Mouse (Mus musculus) ES-E14 (cell line): Measurements from ENCODE around the gene Unc45b.

Experiments
- HCFC1 ChIP-seq: IDR thresholded peaks from 2 replicates; pipeline ENCODE4 v1.6.1; 2012; ENCODE audit warnings: low read length, inconsistent platforms, borderline replicate concordance; ENCODE audit not compliant: insufficient read depth
- MAFK ChIP-seq: IDR thresholded peaks from 2 replicates; pipeline ENCODE4 v1.6.1; 2014; ENCODE audit warnings: mild to moderate bottlenecking, low read depth, low read length, inconsistent platforms; ENCODE audit not compliant: insufficient read depth
- ZC3H11A ChIP-seq: IDR thresholded peaks from 2 replicates; pipeline ENCODE4 v1.6.1; 2012; ENCODE audit warnings: low read depth, mild to moderate bottlenecking, inconsistent platforms, low read length, borderline replicate concordance
- ZNF384 ChIP-seq: IDR thresholded peaks from 2 replicates; pipeline ENCODE4 v1.6.1; 2012; ENCODE audit warnings: low read depth, low read length, inconsistent platforms

DNA sequence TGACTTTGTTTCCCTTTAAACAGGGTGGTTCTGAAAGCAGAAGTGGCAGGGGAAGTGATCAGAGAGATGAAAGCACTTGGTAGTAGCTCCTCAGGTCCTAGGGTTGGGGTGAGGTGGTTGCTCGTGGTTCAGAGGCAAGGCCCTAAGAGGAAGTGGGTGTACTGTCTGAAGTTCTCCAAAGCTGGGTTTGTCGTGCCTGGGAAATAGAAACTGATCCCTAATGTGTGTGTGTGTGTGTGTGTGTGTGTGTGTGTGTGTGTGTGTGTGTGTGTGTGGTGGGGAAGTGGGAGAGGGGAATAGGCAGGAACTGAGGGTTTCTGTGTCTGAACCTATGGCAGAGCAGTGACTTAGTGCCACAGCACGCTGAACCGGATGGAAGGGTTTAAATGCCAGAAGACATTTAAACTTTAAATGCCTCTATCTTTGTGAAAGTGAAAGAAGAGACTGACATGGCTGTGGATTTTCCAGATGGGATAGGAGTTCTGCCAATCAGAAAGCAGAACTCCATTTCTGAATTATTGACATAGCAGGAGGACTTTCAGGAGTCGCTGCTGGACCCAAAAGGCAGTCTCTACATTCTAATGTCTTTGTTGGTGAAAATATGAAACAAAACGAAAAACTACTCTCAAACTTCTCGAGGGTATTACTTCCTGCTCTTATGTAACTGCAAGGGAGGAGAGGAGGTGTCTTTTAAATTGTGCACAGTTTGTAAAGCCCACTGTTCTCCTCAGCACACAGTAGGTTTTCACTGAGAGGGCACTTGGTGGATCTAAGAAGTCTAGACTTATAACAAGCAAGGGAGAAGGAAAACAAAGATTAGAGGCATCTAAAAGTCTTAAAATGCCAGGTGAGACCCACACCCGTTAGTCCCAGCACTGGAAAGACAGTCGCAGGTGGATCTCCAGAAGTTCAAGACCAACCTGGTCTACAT is 42.5 kb downstream of the Unc45b start:
- no peak for TF ChIP-seq HCFC1
- no peak for TF ChIP-seq ZNF384
- no peak for TF ChIP-seq ZC3H11A
- TF ChIP-seq MAFK: no peak
